Mouse (Mus musculus): ENCODE measurements around the gene Tnf.

The Tnf gene

GRCm38 (mm10) chr17:35233114-35233980 lies 31.5 kb upstream of the Tnf start, which contains the start of gene Atp6v1g2:
TSS of gene Atp6v1g2 (plus strand) at chr17:35233660.
- DNase-seq = no peak

- no peak for DNase-seq
These were observed 30.9 kb upstream of the Tnf start for GRCm38 (mm10) chr17:35232659-35233058.

- DNase-seq = peak; percentile 94
These were observed 30.2 kb upstream of the Tnf start for GRCm38 (mm10) chr17:35232043-35232442.

- DNase-seq = no peak
These were observed 29.2 kb upstream of the Tnf start for GRCm38 (mm10) chr17:35231022-35231421.

- no peak for DNase-seq
These were observed 24.8 kb upstream of the Tnf start for GRCm38 (mm10) chr17:35226561-35227046.

- no peak for DNase-seq
These were observed 23.6 kb upstream of the Tnf start for GRCm38 (mm10) chr17:35225456-35225855.

GRCm38 (mm10) chr17:35224641-35225040 lies 22.8 kb upstream of the Tnf start:
- DNase-seq = no peak

- no peak for DNase-seq
These were observed 20.5 kb upstream of the Tnf start for GRCm38 (mm10) chr17:35222299-35222698.

- no peak for DNase-seq
These were observed 18.5 kb upstream of the Tnf start, which contains the start of gene Gm16181 for GRCm38 (mm10) chr17:35220156-35220952. TSS of gene Gm16181 (plus strand) at chr17:35220834.

- no peak for DNase-seq
These were observed 17.8 kb upstream of the Tnf start for GRCm38 (mm10) chr17:35219601-35220041.

GRCm38 (mm10) chr17:35218516-35219193 lies 16.8 kb upstream of the Tnf start:
- DNase-seq = no peak

GRCm38 (mm10) chr17:35213071-35213470 lies 11.3 kb upstream of the Tnf start:
- DNase-seq = no peak

- DNase-seq = no peak
These were observed 8.8 kb upstream of the Tnf start for GRCm38 (mm10) chr17:35210593-35210992.

- DNase-seq = no peak
These were observed 8.2 kb upstream of the Tnf start for GRCm38 (mm10) chr17:35209785-35210535.

GRCm38 (mm10) chr17:35205380-35205769 lies 3.6 kb upstream of the Tnf start:
- DNase-seq = no peak

GRCm38 (mm10) chr17:35204494-35205379 lies 2.9 kb upstream of the Tnf start, which contains the start of gene Lta:
TSS of gene Lta (minus strand) at chr17:35205351.
- DNase-seq = no peak

GRCm38 (mm10) chr17:35202442-35202841 lies 635 bp upstream of the Tnf start:
- DNase-seq = no peak

GRCm38 (mm10) chr17:35201128-35201527 lies 679 bp downstream of the Tnf start:
- DNase-seq = no peak

GRCm38 (mm10) chr17:35200398-35200797 lies 1.4 kb downstream of the Tnf start:
- DNase-seq = no peak

- no peak for DNase-seq
These were observed 2.9 kb downstream of the Tnf start for GRCm38 (mm10) chr17:35198946-35199345.

GRCm38 (mm10) chr17:35198029-35198428 lies 3.8 kb downstream of the Tnf start:
- no peak for DNase-seq

Data from right cerebral cortex, postnatal 4 days (tissue).